Comparison of ENCODE assay signal across 9 mouse cellular contexts in the genomic region with DNA sequence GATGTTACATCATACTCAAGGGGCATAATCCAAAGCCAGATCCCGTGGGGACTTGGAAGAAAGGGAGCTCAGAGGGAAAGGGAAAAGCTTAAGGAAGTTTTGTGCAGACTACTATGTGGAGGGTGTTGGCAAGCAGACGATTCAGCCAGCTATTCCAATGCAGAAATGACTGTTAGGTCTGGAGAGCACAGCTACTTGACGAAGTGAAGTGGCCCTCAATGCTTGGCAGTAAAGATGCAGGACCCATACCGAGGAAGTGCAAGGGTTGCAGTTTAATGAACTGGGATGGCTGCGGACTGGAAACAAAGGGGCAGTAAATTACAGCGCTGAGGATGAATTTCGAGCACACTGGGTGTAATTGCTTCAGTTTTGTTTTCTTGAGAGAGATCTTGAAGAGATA. TPM values are rescaled to one million over a fixed set of nuclear protein-coding genes. Genes with fewer than 3 reads are reported as not detected.
A peak's percentile ranks its signal among the peaks of the same experiment; 100 is the strongest.
DNase-seq lines count a peak whose midpoint lies in the region; ATAC-seq and TF ChIP-seq lines count a peak whose summit lies in the region.
"Had no signal": no experiment of that assay in that cellular context is flagged by ENCODE, and none has a peak within 500 bp of the region (broad histone marks: within the 10 kb centered on the region; RNA-seq: fewer than 3 reads in every experiment).

No protein-coding gene starts in this region.

- H3K4me2 ChIP-seq in kidney, embryonic 16.5 days (replicated peaks; ENCODE audit: low read depth, low read length) = peak overlapping the region; percentile 83
- peak overlapping the region; percentile 63 for H3K4me2 ChIP-seq in limb, embryonic 15.5 days
- peak overlapping the region; percentile 76 for H3K4me2 ChIP-seq in midbrain, embryonic 16.5 days (ENCODE audit: low read length)

- no peaks in the 10 kb centered on the region for H3K9me3 ChIP-seq in kidney, embryonic 16.5 days (ENCODE audit: low read length)
- H3K9me3 ChIP-seq in forebrain, embryonic 10.5 days = no peaks in the 10 kb centered on the region
- H3K9me3 ChIP-seq in limb, embryonic 15.5 days = no peaks in the 10 kb centered on the region
- no peaks in the 10 kb centered on the region for H3K9me3 ChIP-seq in midbrain, embryonic 16.5 days (replicated peaks; ENCODE audit: control insufficient read depth, low read length, poor library complexity, severe bottlenecking)

- no peak for TF ChIP-seq POLR2A in kidney, adult 2 months (IDR thresholded peaks at IDR 0.05; ENCODE audit: low read depth, low read length)

- DNase-seq in kidney, adult 2 months = no peak
- no peak for DNase-seq in forebrain, embryonic 10.5 days (ENCODE audit: extremely low spot score, low spot score)
- DNase-seq in adrenal gland, adult 18-20 months (ENCODE audit: low spot score in 2 of 2) = no peak
- no peak for DNase-seq in kidney, adult 8-10 months
- no peak for DNase-seq in right cerebral cortex, postnatal 36 days (ENCODE audit: low spot score in 2 of 2)

- 27% methylated on average over 7 of the region's 7 CpGs for WGBS in kidney, embryonic 16.5 days
- 35% methylated on average over 7 of the region's 7 CpGs for whole genome bisulfite sequencing in kidney, adult 2 months
- 71% methylated on average over 7 of the region's 7 CpGs for WGBS in forebrain, embryonic 10.5 days
- 42% methylated on average over 7 of the region's 7 CpGs for WGBS in limb, embryonic 15.5 days
- WGBS in midbrain, embryonic 16.5 days = 59% methylated on average over 7 of the region's 7 CpGs

- peaks cover 7% of the 10 kb centered on the region for H3K36me3 ChIP-seq in kidney, embryonic 16.5 days (ENCODE audit: insufficient read depth, low read length)
- peaks cover 1% of the 10 kb centered on the region; the same call in 1 of the 2 replicates for H3K36me3 ChIP-seq in kidney, adult 2 months (ENCODE audit: control insufficient read depth, insufficient read depth, low read length)
- H3K36me3 ChIP-seq in forebrain, embryonic 10.5 days (replicated peaks) = peaks cover 45% of the 10 kb centered on the region
- H3K36me3 ChIP-seq in limb, embryonic 15.5 days = 0 out of 2 replicates have a peak, but pooled peaks cover 4% of the 10 kb centered on the region
- no peaks in the 10 kb centered on the region for H3K36me3 ChIP-seq in midbrain, embryonic 16.5 days (ENCODE audit: control insufficient read depth, insufficient read depth, low read length)

- no peak for ATAC-seq in kidney, embryonic 16.5 days (ENCODE audit: low FRiP score, low TSS enrichment)
- ATAC-seq in limb, embryonic 15.5 days (ENCODE audit: insufficient number of reproducible peaks, low FRiP score, low TSS enrichment, low read depth) = no peak
- ATAC-seq in midbrain, embryonic 16.5 days = no peak
- ATAC-seq: Patski had no signal

- peak overlapping the region; percentile 71 for H3K4me3 ChIP-seq in kidney, embryonic 16.5 days (ENCODE audit: low read length)
- H3K4me3 ChIP-seq in kidney, adult 2 months (ENCODE audit: insufficient read depth, low read depth, low read length) = no peak overlapping the region
- H3K4me3 ChIP-seq in forebrain, embryonic 10.5 days = peak overlapping the region; percentile 88
- peak overlapping the region; percentile 84 for H3K4me3 ChIP-seq in limb, embryonic 15.5 days
- peak overlapping the region; percentile 86; the same call in 1 of the 2 replicates for H3K4me3 ChIP-seq in midbrain, embryonic 16.5 days (ENCODE audit: low read depth, low read length)

- H3K9ac ChIP-seq in kidney, embryonic 16.5 days (replicated peaks; ENCODE audit: low read length) = peak overlapping the region; percentile 87
- H3K9ac ChIP-seq in limb, embryonic 15.5 days = no peak overlapping the region
- H3K9ac ChIP-seq in midbrain, embryonic 16.5 days (ENCODE audit: low read depth, low read length) = 0 out of 2 replicates have a peak overlapping the region, but pooled peaks have one; percentile 32

- TF ChIP-seq CTCF in kidney, adult 2 months (conservative IDR thresholded peaks at IDR 0.05; ENCODE audit: insufficient read depth, insufficient read length, low read depth, low read length) = no peak

- peaks cover 19% of the 10 kb centered on the region for H3K4me1 ChIP-seq in kidney, embryonic 16.5 days (ENCODE audit: insufficient read depth, low read length)
- H3K4me1 ChIP-seq in kidney, adult 2 months (ENCODE audit: control insufficient read depth, insufficient read depth, low read length) = peaks cover 12% of the 10 kb centered on the region; the same call in 1 of the 2 replicates
- H3K4me1 ChIP-seq in forebrain, embryonic 10.5 days = peaks cover 40% of the 10 kb centered on the region
- H3K4me1 ChIP-seq in limb, embryonic 15.5 days = peaks cover 21% of the 10 kb centered on the region
- H3K4me1 ChIP-seq in midbrain, embryonic 16.5 days (ENCODE audit: control insufficient read depth, insufficient read depth, low read length) = peaks cover 29% of the 10 kb centered on the region

- no peaks in the 10 kb centered on the region for H3K27me3 ChIP-seq in kidney, embryonic 16.5 days (ENCODE audit: insufficient read depth, low read length)
- no peaks in the 10 kb centered on the region for H3K27me3 ChIP-seq in kidney, adult 2 months (replicated peaks; ENCODE audit: control insufficient read depth, insufficient read depth, low read length)
- 0 out of 2 replicates have a peak, but pooled peaks cover 4% of the 10 kb centered on the region for H3K27me3 ChIP-seq in forebrain, embryonic 10.5 days (ENCODE audit: poor library complexity, severe bottlenecking)
- no peaks in the 10 kb centered on the region for H3K27me3 ChIP-seq in limb, embryonic 15.5 days
- no peaks in the 10 kb centered on the region for H3K27me3 ChIP-seq in midbrain, embryonic 16.5 days (ENCODE audit: control insufficient read depth, insufficient read depth, low read depth, low read length)
- H3K27me3 ChIP-seq: Patski had no signal

- no peak overlapping the region for H3K27ac ChIP-seq in kidney, embryonic 16.5 days (ENCODE audit: low read length)
- no peak overlapping the region for H3K27ac ChIP-seq in kidney, adult 2 months (ENCODE audit: insufficient read depth, low read depth, low read length)
- peak overlapping the region; percentile 100 for H3K27ac ChIP-seq in forebrain, embryonic 10.5 days
- no peak overlapping the region for H3K27ac ChIP-seq in limb, embryonic 15.5 days
- H3K27ac ChIP-seq in midbrain, embryonic 16.5 days (ENCODE audit: low read length) = no peak overlapping the region

RNA-seq across cellular contexts. Expression of a gene that starts 1.5 kb away (rescaled TPM):
- polyA plus RNA-seq in kidney, embryonic 16.5 days (2015; fragmentation: Nextera tagmentation; extraction: Ambion mirVana) = 36.4 and 37.1 TPM in 2 replicates
- 8.9 and 10.6 TPM in 2 replicates for polyA plus RNA-seq in kidney, adult 2 months (2012; rRNA removed)
- polyA plus RNA-seq in forebrain, embryonic 10.5 days (2016; fragmentation: Nextera tagmentation; extraction: Ambion mirVana) = 37.0 and 37.3 TPM in 2 replicates
- 43.2 and 48.6 TPM in 2 replicates for polyA plus RNA-seq in limb, embryonic 15.5 days (2015; fragmentation: Nextera tagmentation; extraction: Ambion mirVana)
- polyA plus RNA-seq in midbrain, embryonic 16.5 days (2015; fragmentation: Nextera tagmentation; extraction: Ambion mirVana) = 26.7 and 34.4 TPM in 2 replicates
- total RNA-seq in adrenal gland, adult 18-20 months (2021) = 10 to 100 TPM; 51.8 to 53.2 TPM

RNA-seq across cellular contexts. Expression of a gene that starts 1.7 kb away (rescaled TPM):
- 4.0 and 4.3 TPM in 2 replicates for polyA plus RNA-seq in kidney, embryonic 16.5 days (2015; fragmentation: Nextera tagmentation; extraction: Ambion mirVana)
- polyA plus RNA-seq in kidney, adult 2 months (2012; rRNA removed) = 1.7 and 1.8 TPM in 2 replicates
- 4.8 and 5.0 TPM in 2 replicates for polyA plus RNA-seq in forebrain, embryonic 10.5 days (2016; fragmentation: Nextera tagmentation; extraction: Ambion mirVana)
- polyA plus RNA-seq in limb, embryonic 15.5 days (2015; fragmentation: Nextera tagmentation; extraction: Ambion mirVana) = 3.5 and 4.2 TPM in 2 replicates
- polyA plus RNA-seq in midbrain, embryonic 16.5 days (2015; fragmentation: Nextera tagmentation; extraction: Ambion mirVana) = 5.7 and 6.2 TPM in 2 replicates
- 1 to 10 TPM; 3.5 to 6.3 TPM for total RNA-seq in adrenal gland, adult 18-20 months (2021)
